Mouse (Mus musculus): ENCODE measurements around the gene Cldn34c4. TPM values are rescaled to one million over a fixed set of nuclear protein-coding genes. Genes with fewer than 3 reads are reported as not detected.

Gene Cldn34c4
- polyA plus RNA-seq (2017; shearing (Covaris generic)) = not detected

DNA sequence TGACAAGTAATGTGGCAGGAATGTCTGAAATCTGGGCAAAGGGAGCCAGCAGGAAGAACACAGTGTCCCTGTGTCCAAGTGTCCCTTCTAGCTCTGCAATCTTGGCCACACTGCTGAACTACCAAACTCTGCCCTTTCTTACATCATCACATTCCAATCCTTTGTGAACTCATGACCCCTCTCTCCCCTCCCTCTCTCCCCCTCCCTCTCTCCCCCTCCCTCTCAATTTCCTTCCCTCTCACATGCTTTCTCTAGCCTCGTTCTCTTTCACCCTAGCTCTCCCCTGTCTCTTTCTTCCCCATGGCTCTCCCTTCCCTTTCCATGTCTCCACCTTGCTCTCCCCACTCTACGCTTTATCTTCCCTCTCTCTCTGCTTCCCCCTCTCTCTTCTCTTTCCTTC lies at the start of gene Cldn34c4:
Gene Cldn34c4, minus strand, starts transcription at position 101 of the 400 bp plus-strand sequence.
- ATAC-seq = no peak

- ATAC-seq = no peak
Observed at GRCm38 (mm10) chrX:127747062-127747461, 10.7 kb upstream of the Cldn34c4 start.
